Mouse (Mus musculus) CD4-positive, CD25-positive, alpha-beta regulatory T cell, adult 2 months (primary cell): Measurements from ENCODE around the gene Bzw1.
A peak's percentile ranks its signal among the peaks of the same experiment; 100 is the strongest.

Experiments
- DNase-seq: peaks from one replicate; pipeline ENCODE4 v3.0.0-alpha.2; 2012; ENCODE audit warnings: low read depth, low spot score

Gene Bzw1

GRCm38 (mm10) chr1:58396179-58396578 lies 3.5 kb downstream of the Bzw1 start:
- no peak for DNase-seq

DNA sequence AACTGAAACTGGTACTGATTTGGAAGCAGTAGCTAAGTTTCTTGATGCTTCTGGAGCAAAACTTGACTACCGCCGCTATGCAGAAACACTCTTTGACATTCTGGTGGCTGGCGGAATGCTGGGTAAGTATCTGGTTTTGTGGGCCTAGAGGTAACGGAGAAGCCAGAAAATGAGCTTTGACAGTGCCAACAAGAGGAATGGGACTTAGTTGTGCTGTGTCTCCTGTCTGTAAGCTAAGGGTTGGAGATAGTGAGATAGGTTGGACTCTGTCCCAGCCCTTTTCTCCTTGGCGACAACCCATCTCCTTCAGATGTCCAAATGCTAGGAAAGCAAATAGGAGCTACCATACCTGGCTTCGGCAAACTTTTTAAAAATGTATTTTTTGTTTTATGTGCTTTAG lies 5.0 kb downstream of the Bzw1 start:
- no peak for DNase-seq

GRCm38 (mm10) chr1:58401396-58401795 lies 8.7 kb downstream of the Bzw1 start:
- no peak for DNase-seq

- no peak for DNase-seq
Measured at GRCm38 (mm10) chr1:58403745-58404144, 11.0 kb downstream of the Bzw1 start.

DNA sequence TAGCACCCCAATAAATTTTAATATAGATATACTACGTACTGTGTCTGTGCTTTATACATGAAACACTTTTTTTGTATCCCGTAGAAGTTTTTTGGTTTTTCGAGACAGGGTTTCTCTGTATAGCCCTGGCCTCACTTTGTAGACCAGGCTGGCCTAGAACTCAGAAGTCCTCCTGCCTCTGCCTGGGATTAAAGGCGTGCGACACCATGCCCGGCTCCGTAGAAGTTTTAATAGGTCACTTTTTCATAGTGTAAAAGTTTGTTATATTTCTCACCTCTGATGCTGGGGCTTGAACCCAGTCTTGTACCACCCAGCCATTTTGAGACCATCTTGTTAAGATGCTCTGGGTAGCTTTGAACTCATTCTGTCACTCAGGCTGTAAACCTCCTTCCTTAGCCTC lies 14.6 kb downstream of the Bzw1 start:
- DNase-seq: no peak

DNA sequence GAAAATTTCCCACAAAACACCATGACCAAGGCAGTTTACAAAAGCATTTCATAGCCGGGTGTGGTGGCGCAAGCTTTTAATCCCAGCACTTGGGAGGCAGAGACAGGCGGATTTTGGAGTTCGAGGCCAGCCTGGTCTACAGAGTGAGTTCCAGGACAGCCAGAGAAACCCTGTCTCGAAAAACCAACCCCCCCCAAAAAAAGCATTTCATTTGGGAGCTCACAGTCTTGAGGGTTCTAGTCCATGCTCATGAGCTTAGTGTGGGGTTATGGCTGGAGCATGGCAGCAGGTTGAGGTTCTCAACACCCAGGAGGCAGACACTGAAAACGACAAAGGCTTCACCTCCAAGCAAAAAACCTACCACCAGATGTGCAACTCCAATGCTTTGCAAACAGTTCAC lies 15.4 kb downstream of the Bzw1 start:
- no peak for DNase-seq

GRCm38 (mm10) chr1:58409553-58410197 lies 17.0 kb downstream of the Bzw1 start:
- no peak for DNase-seq

GRCm38 (mm10) chr1:58410198-58410588 lies 17.5 kb downstream of the Bzw1 start:
- no peak for DNase-seq

- no peak for DNase-seq
Measured at GRCm38 (mm10) chr1:58410776-58411175, 18.1 kb downstream of the Bzw1 start.

DNA sequence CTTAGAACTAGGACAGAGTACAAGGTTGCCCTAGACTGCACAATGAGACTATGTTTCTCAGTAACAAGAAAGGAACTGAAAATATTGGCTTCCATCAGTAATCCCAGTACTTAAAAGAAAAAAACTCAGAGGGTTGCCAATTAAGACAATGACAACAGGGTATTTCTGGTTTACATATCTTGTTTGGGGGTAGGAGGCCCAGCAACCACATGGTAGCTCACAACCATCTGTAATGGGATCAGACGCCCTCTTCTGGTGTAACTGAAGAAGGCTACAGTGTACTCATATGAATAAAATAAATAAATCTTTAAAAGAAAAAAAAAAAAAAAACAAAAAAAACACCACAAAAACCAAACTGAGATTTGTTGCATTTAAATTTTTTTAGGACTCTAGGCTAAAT lies 22.7 kb downstream of the Bzw1 start:
- peak; percentile 63 for DNase-seq

DNA sequence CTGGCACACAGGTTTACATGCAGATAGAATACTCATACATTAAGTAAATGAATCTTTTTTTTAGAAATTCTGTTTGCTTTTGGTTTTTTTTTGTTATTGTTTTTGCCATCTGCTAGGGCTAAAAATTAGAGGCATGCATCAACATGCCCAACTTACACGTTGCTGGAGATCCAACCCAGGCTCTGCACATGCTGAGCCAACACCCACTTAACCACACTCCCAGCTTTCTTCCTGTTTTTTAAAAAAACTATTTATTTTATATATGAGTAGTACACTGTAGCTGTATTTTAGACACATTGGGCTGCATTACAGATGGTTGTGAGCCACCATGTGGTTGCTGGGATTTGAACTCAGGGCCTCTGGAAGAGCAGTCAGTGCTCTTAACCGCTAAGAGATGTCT lies 23.4 kb downstream of the Bzw1 start:
- DNase-seq: no peak

- DNase-seq: no peak
Measured at GRCm38 (mm10) chr1:58420032-58420431, 27.3 kb downstream of the Bzw1 start.

- DNase-seq: peak; percentile 54
Measured at GRCm38 (mm10) chr1:58420961-58421360, 28.3 kb downstream of the Bzw1 start.

DNA sequence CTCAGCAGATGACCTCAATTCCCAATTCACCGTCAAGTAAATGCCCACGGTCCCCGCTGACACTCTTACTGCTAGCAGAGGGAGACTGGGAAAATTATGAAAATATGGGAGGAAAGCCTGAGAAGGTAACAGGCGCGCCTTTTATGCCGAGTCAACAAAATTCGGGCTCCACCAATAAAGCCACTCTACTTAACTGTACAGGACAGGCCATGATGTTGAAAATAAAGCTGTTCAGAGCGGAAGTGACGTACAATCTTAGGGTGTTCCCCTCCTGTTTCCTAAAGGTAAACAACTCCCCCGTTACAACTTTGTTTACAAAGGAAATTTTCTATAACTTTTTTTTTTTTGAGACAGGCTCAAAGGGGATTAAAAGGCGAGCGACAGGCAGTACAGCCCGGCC lies 30.2 kb downstream of the Bzw1 start:
- peak; percentile 91 for DNase-seq

GRCm38 (mm10) chr1:58423371-58424248 lies 30.9 kb downstream of the Bzw1 start, which contains the start of gene Clk1:
Gene Clk1 (minus strand): TSS chr1:58424066.
- DNase-seq: peak; percentile 96

GRCm38 (mm10) chr1:58424551-58424950 lies 31.9 kb downstream of the Bzw1 start:
- DNase-seq: peak; percentile 13

DNA sequence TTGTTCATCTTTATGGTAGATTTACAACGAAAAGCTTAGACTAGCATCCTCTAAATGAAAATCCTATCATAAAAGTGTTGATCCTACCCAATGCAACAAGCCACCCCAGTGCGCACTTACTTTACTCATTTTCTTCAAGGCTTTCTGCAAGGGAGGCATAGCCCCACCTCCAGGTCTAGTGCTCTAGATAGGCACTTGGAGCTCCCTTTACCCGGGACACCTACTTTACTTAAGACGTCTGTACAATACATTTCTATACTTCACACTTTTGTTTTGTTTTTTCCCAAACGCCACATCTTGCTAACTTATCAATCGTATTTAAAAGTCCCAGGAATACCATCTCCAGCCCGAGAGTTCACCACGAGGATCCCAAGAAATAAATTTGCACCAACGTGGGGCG lies 52.0 kb downstream of the Bzw1 start:
- DNase-seq: peak; percentile 35

DNA sequence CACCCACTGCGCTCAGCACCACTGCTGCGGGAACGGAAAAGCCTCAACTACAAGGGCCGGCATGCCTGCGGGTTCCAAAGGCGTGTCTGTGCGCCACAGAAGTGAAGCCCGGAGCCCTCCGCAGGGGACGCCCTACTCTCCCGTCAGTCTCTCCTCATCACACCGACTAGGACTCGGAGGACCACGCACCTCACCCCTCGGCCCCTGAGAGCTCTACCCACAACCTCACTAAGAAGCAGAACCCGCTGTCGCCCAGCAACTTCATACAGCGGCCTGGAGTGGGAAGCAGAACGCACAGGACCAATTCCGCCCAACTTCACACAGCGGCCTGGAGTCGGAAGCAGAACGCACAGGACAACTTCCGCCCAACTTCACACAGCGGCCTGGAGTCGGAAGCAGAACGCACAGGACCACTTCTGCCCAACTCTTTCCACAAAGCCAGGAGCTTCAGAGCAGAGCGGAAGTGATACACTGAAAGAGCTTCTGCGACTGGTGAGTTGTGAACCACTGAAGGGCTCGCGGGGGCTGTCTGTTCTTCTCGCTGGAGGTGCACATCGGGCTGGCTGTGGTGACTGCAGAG lies 52.5 kb downstream of the Bzw1 start, which contains the start of the genes Nif3l1 and Ppil3:
Gene Nif3l1 (plus strand): TSS at position 9 of the 580 bp plus-strand sequence.
Gene Ppil3 (minus strand): TSS at position 344 of the 580 bp plus-strand sequence.
- peak; percentile 88 for DNase-seq

- peak; percentile 44 for DNase-seq
Measured at GRCm38 (mm10) chr1:58445861-58446260, 53.2 kb downstream of the Bzw1 start.

DNA sequence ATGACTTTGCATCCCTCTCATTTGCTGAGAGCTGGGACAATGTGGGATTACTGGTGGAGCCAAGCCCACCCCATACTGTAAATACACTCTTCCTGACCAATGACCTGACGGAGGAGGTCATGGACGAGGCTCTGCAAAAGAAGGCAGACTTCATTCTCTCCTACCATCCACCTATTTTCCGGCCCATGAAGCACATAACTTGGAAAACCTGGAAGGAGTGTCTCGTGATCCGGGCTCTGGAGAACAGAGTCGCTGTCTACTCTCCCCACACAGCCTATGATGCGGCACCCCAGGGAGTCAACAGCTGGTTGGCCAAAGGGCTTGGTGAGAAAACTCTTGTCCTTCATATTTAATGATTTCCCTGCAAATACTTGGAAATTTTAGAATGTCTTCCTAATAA lies 55.1 kb downstream of the Bzw1 start:
- DNase-seq: no peak

DNA sequence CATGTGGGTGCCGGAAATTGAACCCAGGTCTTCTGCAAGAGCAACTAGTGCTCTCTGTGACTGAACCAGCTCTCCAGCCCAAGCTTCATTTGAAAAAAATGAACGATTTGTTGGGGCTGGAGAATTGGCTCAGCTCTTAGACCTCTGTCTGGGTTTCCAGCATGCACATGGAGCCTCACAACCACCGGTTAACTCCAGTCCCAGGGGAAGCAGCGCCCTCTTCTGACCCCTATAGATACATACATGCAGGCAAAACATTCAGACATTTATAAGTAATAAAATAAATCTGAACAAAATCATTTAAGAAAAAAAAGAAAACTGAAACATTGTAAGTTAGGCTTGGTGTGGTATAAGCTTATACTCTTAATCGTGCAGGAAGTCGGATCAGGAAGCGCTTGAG lies 55.7 kb downstream of the Bzw1 start:
- DNase-seq: peak; percentile 29

DNA sequence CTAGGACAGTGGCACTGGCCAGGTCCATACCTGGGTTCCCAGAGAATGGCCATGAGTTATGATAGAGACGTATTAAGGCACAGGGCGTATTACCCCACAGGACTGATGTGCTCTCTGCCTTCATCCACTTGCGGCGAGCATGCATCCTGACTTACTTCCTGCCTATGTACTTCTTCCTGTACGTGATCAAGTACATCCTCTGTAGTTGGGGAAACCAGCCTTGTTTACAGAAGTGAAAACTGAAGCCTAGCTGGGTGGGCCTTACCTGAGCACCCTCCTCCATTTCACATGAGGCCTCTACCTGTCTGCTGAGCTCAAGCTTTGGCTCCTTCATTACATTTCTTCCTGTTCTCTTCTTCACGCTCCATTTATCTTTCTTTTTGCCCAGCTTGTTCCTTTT lies 61.6 kb downstream of the Bzw1 start:
- peak; percentile 68 for DNase-seq
